Mouse (Mus musculus) brain, adult 10 weeks (tissue): ENCODE data around the gene Mrpl32. TPM values are rescaled to one million over a fixed set of nuclear protein-coding genes. Genes with fewer than 3 reads are reported as not detected.

Experiments used
- polyA plus RNA-seq: library from polyadenylated mRNA; stranded (reverse); fragments of 350-450 nt; fragmentation: Illumina TruSeq; extraction: RNeasy Lipid Tissue Mini Kit (QIAGEN cat#74804); gene quantifications from one replicate; pipeline ENCODE4 v1.2.3, GENCODE M21; 2015; ENCODE audit warnings: low read depth, low replicate concordance

The Mrpl32 gene
- polyA plus RNA-seq, result 54.0 TPM

GRCm38 (mm10) chr13:14612926-14613529 lies at the start of gene Mrpl32, which contains the start of gene Psma2:
Gene Mrpl32 (minus strand): TSS chr13:14613165.
Gene Psma2 (plus strand): TSS chr13:14613240.

DNA sequence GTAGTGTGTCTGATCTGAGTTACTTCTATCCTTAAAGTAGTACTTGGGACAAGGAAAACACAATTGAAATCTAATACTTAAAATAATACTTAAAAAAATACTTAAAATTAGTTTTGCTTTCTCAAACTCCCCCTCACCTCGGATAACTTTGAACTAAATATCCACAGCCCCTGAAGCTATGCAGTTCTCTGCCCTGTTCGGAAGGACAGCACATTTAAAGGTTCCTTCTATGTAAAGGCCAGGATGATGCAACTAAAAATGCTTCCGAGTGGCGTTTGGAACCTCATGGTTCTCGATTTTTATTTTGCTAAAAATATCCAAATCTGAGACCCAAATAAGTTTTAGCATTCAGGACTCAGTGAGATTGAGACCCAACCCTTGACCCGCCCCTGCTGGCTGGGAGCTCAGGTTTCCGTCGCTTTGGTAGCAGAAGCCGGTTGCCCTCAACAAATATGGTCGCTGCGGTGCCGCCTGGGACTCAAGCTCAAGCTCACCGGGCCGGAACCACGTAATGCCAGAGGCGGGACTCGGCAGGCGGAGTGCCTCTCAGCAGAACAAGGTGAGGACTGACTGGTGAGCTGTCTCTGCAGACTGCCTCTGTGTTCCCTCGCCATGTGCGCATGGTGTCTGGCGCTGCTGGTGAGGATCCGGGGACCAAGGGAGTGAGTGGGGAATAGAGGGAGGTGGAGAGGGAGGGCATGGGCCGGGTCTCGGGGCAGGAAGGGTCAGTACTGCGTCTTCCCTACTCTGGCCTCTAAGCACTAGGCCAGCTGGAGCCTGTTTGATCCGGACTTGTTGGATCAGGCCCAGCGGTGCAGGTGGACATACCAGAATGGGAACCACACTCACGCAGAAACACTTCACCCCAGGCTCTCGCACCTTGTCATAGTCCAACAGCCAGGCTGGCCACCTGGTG lies 17.0 kb upstream of the Mrpl32 start, which contains the start of gene AW209491:
Gene AW209491, plus strand, starts transcription at position 429 of the 916 bp plus-strand sequence.

Other genes starting within 250 kb of the Mrpl32 start
- 34.2 TPM for gene Hecw1, start 89.9 kb downstream of the Mrpl32 start, polyA plus RNA-seq
- gene Psma2, start 75 bp upstream of the Mrpl32 start, polyA plus RNA-seq, result 128 TPM
- 28.3 TPM for gene AW209491, start 17.0 kb upstream of the Mrpl32 start, polyA plus RNA-seq